Mouse (Mus musculus) adipocyte (in vitro differentiated cells): ENCODE measurements around the gene Mtmr14.

Experiments used
- DNase-seq: peaks from one replicate; pipeline ENCODE4 v3.0.0-alpha.2; 2016; ENCODE audit warnings: low spot score

Mtmr14 gene

GRCm38 (mm10) chr6:113237542-113238270 lies at the start of gene Mtmr14:
Gene Mtmr14 (plus strand): TSS chr6:113237843.
- peak; percentile 98 for DNase-seq

DNA sequence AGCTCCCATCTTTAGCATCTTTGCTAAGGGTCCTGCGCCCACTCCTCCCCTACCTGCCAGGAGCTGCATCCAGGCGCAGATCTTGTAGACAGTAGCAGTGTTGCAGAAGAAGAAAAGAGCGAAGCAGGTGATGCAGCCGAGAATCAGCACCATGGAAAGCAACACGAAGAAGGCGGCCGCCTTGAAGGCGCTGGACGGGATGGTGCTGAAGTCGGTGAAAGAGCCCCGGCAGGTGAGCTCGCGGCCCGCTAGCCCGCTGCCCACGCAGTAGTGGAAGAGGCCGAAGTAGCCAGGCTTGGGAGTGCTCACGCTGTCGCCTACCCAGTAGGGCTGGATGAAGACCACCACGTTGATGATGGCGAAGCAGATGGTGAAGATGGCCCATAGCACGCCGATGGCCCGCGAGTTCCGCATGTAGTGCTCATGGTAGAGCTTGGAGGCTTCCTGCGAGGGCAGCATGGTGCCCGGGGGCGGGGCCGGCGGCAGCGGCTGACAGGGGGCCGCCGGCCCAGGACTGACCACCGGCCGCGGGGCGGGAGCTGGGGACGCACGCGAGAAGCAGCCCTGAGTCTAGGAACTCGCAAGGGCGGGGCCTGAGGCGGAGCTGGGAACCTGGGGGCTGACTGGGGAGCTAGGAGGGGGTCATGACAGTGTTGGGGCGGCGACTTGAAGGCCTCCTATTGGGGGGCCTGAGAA lies 43.7 kb upstream of the Mtmr14 start:
- DNase-seq: no peak

GRCm38 (mm10) chr6:113194517-113194840 lies 43.2 kb upstream of the Mtmr14 start:
- DNase-seq: no peak

- no peak for DNase-seq
These were observed 42.6 kb upstream of the Mtmr14 start, which contains the start of gene Lhfpl4 for GRCm38 (mm10) chr6:113194841-113195595. Gene Lhfpl4 (minus strand): TSS chr6:113195384.

GRCm38 (mm10) chr6:113195596-113195992 lies 42.0 kb upstream of the Mtmr14 start:
- no peak for DNase-seq

DNA sequence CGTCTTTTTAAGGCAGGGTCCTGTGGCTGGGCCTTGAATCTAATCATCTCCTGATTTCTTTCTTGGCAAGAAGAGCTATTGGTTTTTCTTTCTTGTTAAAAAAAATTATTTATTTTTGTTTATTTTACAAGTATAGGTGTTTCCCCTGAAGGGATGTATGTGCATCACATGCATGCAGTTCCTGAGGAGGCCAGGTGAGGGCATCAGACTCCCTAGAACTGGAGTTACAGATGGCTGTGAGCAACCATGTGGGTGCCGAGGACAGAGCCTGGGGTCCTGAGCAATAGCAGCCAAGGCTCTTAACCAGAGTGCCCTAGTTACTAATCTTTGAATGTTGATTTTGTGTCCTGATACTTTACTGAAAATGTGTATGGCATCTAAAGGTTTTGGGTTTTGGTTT lies 21.4 kb upstream of the Mtmr14 start:
- DNase-seq: no peak

- no peak for DNase-seq
These were observed 11.8 kb upstream of the Mtmr14 start for GRCm38 (mm10) chr6:113225798-113226197.

- no peak for DNase-seq
These were observed 10.9 kb upstream of the Mtmr14 start for GRCm38 (mm10) chr6:113226705-113227104.

DNA sequence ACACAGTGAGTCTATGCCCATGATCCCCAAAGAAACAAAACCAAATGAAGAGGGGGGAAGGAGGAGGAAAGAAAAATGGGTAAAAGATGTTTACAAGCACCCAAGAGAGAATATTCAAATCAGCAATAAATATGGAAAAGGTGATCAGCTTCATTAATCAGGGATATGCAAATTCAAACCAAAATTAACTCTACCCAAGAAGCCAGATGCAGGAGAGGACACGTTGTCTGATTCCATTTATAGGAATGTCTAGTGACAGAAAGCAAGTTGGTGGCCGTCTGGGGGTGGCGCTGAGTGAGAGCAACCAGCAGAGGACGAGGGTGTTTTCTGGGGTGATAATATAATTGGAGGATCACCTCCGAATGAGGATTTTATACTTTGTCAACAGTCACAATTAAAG lies 2.5 kb upstream of the Mtmr14 start:
- no peak for DNase-seq

- peak; percentile 55 for DNase-seq
These were observed 799 bp downstream of the Mtmr14 start for GRCm38 (mm10) chr6:113238442-113238841.

DNA sequence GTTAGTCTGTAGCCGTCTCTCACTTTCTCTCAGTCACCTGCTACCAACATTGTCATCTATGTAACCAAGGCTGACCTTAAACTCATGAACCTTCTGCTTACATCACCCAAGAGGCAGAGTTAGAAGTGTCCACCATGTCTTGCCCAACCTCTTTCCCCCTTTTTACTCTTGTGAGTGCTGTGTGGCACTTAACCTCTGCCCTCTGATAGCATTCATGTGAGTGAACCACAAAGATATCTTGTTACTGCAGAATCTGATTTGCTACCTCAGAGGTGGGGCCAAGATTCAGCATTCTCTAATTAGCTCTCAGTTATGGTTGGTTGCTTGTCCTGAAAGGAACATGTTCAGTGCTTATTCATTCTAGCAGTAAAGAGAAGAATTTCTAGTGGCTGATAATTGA lies 5.1 kb downstream of the Mtmr14 start:
- no peak for DNase-seq

GRCm38 (mm10) chr6:113245585-113245984 lies 7.9 kb downstream of the Mtmr14 start:
- DNase-seq: no peak

DNA sequence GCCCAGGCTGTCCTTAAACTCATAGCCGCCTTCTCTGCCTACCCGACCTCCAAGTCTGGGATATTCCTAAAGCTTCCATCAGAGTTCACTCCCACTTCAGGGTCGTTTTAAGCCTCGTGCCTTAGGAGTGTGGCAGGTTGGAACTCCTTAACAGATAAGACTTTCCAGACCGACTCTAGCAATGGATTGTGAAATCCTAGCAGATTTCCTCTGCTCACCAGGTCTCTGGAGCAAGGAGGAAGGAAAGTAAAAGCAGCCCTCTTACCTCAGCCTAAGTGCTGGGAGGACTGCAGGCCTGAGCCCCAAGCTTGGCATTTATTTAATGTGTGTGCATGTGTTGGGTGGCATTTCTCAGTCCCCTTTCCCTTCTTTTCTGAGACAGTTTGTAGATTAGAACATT lies 13.1 kb downstream of the Mtmr14 start:
- peak; percentile 44 for DNase-seq

DNA sequence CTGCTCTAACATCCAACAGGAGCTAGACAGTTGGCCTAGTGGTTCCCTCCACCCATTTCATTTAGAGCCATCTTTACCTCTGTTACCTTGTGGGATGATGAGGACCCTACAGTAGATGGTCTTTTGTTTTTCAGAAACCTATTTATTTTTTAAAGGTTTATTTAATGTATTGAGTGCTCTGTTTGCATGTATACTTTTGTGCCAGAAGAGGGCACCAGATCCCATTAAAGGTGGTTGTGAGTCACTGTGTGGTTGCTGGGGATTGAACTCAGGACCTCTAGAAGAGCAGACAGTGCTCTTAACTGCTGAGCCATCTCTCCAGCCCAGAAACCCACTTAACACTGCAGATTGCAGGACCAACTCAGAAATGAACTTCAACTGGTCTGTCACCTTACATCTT lies 14.3 kb downstream of the Mtmr14 start:
- DNase-seq: no peak

DNA sequence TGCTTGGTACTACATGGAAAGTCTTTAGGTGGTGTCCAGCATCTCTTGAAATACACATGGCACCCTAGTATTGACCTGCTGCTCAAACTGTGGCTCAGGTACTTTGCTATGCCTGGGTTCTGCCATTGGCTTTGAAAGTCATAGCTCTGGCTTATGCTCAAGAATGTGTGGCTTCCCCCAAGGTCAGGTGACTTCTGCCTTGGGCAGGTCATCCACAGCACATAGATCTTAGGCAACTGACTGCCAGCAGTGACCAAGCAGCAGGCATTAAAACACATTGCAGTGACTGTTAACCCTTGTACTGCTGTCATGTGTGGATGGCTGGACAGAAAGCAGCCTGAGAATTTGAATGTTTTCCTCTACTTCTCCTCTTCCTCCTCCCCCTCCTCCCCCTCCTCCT lies 17.3 kb downstream of the Mtmr14 start:
- no peak for DNase-seq

- no peak for DNase-seq
These were observed 23.7 kb downstream of the Mtmr14 start for GRCm38 (mm10) chr6:113261174-113261858.

DNA sequence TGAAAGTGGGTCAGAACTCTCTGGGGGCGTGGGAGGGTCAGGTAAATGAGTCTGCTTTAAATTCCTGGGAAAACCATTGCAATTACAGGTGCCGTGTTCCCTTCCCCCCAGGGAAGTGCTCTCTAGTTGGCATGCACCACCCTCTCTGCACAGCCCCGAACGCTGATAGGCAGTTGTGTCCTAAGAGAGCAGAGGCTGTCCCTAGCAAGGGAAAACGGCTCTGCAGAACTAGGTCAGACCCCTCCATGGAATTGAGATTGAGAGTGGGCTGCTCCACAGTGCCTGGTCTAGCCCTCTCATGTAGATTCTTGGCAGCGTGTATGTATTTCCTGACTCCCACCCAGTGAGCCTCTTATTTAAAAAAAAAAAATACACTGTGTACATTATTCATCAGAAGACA lies 25.9 kb downstream of the Mtmr14 start:
- DNase-seq: no peak

DNA sequence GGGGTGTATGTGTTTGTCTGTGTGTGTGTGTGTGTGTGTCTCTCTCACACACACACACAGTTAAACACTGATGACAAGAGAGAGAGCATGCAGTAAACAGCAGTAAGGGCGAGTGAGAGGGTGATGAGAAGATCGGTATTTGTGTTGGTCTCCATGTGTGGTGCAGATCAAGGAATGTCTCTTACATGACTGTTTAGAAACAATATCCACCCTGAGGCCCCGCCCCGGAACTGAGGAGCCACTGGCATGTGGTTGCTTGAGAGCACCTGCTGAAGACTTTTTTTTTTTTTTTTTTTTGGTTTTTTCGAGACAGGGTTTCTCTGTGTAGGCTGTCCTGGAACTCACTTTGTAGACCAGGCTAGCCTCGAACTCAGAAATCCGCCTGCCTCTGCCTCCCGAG lies 26.8 kb downstream of the Mtmr14 start:
- no peak for DNase-seq

GRCm38 (mm10) chr6:113266996-113267655 lies 29.5 kb downstream of the Mtmr14 start:
- DNase-seq: peak; percentile 63

DNA sequence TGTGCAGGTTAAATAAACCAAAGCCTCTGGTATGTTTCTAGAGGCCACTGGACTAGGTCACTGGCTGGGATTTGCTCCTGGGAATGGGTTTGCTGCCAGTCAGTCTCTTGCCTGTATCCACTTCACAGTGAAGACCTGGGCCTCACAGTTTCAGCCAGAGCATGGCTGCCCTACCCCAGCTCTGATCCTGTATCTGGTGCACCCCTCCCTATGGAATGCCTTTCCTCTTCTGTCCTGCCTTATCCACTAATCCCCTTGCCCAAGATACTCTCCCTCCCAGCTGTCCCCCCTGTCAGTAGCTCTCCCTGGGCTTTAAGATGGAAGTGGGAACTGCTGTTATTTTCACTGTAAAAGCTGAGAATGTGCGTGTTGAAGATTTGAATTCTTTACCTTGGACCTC lies 30.3 kb downstream of the Mtmr14 start:
- DNase-seq: no peak

DNA sequence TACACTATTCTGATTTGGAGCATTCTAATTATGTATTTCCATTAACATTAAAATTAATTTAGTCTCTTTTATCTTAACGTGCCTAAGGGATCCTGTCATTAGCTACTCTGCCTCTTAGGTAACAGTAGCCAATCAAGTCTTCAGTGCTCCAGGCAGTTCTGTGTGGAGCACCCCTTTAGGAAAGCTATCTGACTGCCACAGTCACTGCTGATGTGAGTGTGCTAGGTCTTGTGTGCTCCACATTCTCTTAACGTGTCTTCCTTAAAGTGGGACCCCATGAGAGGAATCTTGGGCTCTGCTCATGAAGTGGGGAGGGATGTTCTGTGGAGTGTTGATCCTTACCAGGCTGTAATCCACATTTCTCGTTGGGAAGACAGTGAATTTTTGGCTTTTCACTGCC lies 34.7 kb downstream of the Mtmr14 start:
- DNase-seq: no peak

GRCm38 (mm10) chr6:113276846-113277245 lies 39.2 kb downstream of the Mtmr14 start:
- DNase-seq: peak; percentile 40
